Mouse (Mus musculus): ENCODE results near the gene Eepd1. TPM values are rescaled to one million over a fixed set of nuclear protein-coding genes. Genes with fewer than 3 reads are reported as not detected.

The Eepd1 gene
- polyA plus RNA-seq, 2 experiments: 2.3 to 4.4 TPM

GRCm38 (mm10) chr9:25496196-25496595, 14.8 kb downstream of the Eepd1 start:
- no peaks in the 10 kb centered on the region for H3K36me3 ChIP-seq (replicated peaks; ENCODE audit: control insufficient read depth, insufficient read depth, low read depth)
- no peak overlapping the region for H3K27ac ChIP-seq
- DNase-seq (ENCODE audit: low read depth in 3 of 3, low spot score in 3 of 3): no peak
- H3K27me3 ChIP-seq (ENCODE audit: control insufficient read depth, insufficient read depth, low read length): no peaks in the 10 kb centered on the region
- H3K4me3 ChIP-seq (ENCODE audit: insufficient read depth in 1 of 2, low read depth in 2 of 2, low read length in 2 of 2): no peak overlapping the region
- no peak for ATAC-seq (ENCODE audit: insufficient read depth)
- WGBS (ENCODE audit: insufficient replicate concordance): 66% methylated on average over 4 of the region's 4 CpGs
- H3K4me1 ChIP-seq (replicated peaks; ENCODE audit: control insufficient read depth in 2 of 2, insufficient read depth in 2 of 2, low read length in 1 of 2): peaks cover 0 to 2% of the 10 kb centered on the region in 2 experiments; a peak in 1 of 4 replicates
- no peak for TF ChIP-seq CTCF (IDR thresholded peaks at IDR 0.05; ENCODE audit: low read depth)
- no peak for TF ChIP-seq EP300 (IDR thresholded peaks at IDR 0.05; ENCODE audit: low read depth)
- no peaks in the 10 kb centered on the region for H3K9me3 ChIP-seq (ENCODE audit: control insufficient read depth, low read length)
- H3K4me2 ChIP-seq (ENCODE audit: low read depth): no peak overlapping the region
- H3K9ac ChIP-seq (replicated peaks): no peak overlapping the region

DNA sequence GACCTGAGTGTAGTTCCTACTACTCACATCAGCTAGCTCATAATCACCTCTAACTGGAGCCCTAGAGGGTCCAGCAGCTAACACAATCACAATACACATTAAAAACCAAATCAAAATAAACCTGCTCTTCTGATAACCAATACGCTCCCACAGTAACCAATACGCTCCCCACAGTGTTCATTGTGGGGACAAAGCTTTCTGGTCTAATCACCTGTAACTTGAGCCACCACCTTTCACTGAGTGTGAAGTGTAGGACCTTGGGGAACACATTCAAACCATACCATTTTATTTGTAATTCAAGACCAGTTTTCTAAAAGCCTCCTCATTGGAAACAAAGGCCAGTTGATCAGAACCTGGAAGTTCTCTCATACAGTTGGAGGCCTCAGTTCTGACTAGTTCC, 15.4 kb downstream of the Eepd1 start:
- Histone ChIP-seq H3K4me2 (ENCODE audit: low read depth) (no peak overlapping the region), H3K27ac (no peak overlapping the region), H3K9me3 (ENCODE audit: control insufficient read depth, low read length) (no peaks in the 10 kb centered on the region), H3K27me3 (ENCODE audit: control insufficient read depth, insufficient read depth, low read length) (no peaks in the 10 kb centered on the region), H3K4me1 (replicated peaks; ENCODE audit: control insufficient read depth in 2 of 2, insufficient read depth in 2 of 2, low read length in 1 of 2) (peaks cover 0 to 2% of the 10 kb centered on the region in 2 experiments; a peak in 1 of 4 replicates), H3K4me3 (ENCODE audit: insufficient read depth in 1 of 2, low read depth in 2 of 2, low read length in 2 of 2) (no peak overlapping the region), H3K9ac (replicated peaks) (no peak overlapping the region), H3K36me3 (replicated peaks; ENCODE audit: control insufficient read depth, insufficient read depth, low read depth) (no peaks in the 10 kb centered on the region)
- ATAC-seq (ENCODE audit: insufficient read depth) (no peak), DNase-seq (ENCODE audit: low read depth in 3 of 3, low spot score in 3 of 3) (no peak)
- 70% methylated on average over 2 of the region's 2 CpGs for WGBS (ENCODE audit: insufficient replicate concordance)
- TF ChIP-seq EP300 (IDR thresholded peaks at IDR 0.05; ENCODE audit: low read depth) (no peak), CTCF (IDR thresholded peaks at IDR 0.05; ENCODE audit: low read depth) (no peak)

GRCm38 (mm10) chr9:25498770-25499169, 17.4 kb downstream of the Eepd1 start:
- Histone ChIP-seq H3K9ac (replicated peaks) (no peak overlapping the region), H3K4me1 (replicated peaks; ENCODE audit: control insufficient read depth in 2 of 2, insufficient read depth in 2 of 2, low read length in 1 of 2) (peaks cover 0 to 2% of the 10 kb centered on the region in 2 experiments; a peak in 1 of 4 replicates), H3K27me3 (ENCODE audit: control insufficient read depth, insufficient read depth, low read length) (no peaks in the 10 kb centered on the region), H3K27ac (no peak overlapping the region), H3K36me3 (replicated peaks; ENCODE audit: control insufficient read depth, insufficient read depth, low read depth) (no peaks in the 10 kb centered on the region), H3K4me2 (ENCODE audit: low read depth) (no peak overlapping the region), H3K9me3 (ENCODE audit: control insufficient read depth, low read length) (no peaks in the 10 kb centered on the region), H3K4me3 (ENCODE audit: insufficient read depth in 1 of 2, low read depth in 2 of 2, low read length in 2 of 2) (no peak overlapping the region)
- WGBS (ENCODE audit: insufficient replicate concordance): 10% methylated on average over 4 of the region's 4 CpGs
- DNase-seq (ENCODE audit: low read depth in 3 of 3, low spot score in 3 of 3): no peak
- no peak for ATAC-seq (ENCODE audit: insufficient read depth)
- TF ChIP-seq EP300 (IDR thresholded peaks at IDR 0.05; ENCODE audit: low read depth) (no peak), CTCF (IDR thresholded peaks at IDR 0.05; ENCODE audit: low read depth) (no peak)

GRCm38 (mm10) chr9:25499306-25499705, 18.0 kb downstream of the Eepd1 start:
- H3K9me3 ChIP-seq (ENCODE audit: control insufficient read depth, low read length): no peaks in the 10 kb centered on the region
- no peak overlapping the region for H3K27ac ChIP-seq
- no peak overlapping the region for H3K4me2 ChIP-seq (ENCODE audit: low read depth)
- H3K4me1 ChIP-seq (replicated peaks; ENCODE audit: control insufficient read depth in 2 of 2, insufficient read depth in 2 of 2, low read length in 1 of 2): peaks cover 0 to 2% of the 10 kb centered on the region in 2 experiments; a peak in 1 of 4 replicates
- H3K36me3 ChIP-seq (replicated peaks; ENCODE audit: control insufficient read depth, insufficient read depth, low read depth): no peaks in the 10 kb centered on the region
- ATAC-seq (ENCODE audit: insufficient read depth) (no peak), DNase-seq (ENCODE audit: low read depth in 3 of 3, low spot score in 3 of 3) (no peak)
- H3K9ac ChIP-seq (replicated peaks): no peak overlapping the region
- H3K4me3 ChIP-seq (ENCODE audit: insufficient read depth in 1 of 2, low read depth in 2 of 2, low read length in 2 of 2): no peak overlapping the region
- no peaks in the 10 kb centered on the region for H3K27me3 ChIP-seq (ENCODE audit: control insufficient read depth, insufficient read depth, low read length)
- TF ChIP-seq CTCF (IDR thresholded peaks at IDR 0.05; ENCODE audit: low read depth): no peak
- TF ChIP-seq EP300 (IDR thresholded peaks at IDR 0.05; ENCODE audit: low read depth): no peak
- 21% methylated on average over 3 of the region's 3 CpGs for WGBS (ENCODE audit: insufficient replicate concordance)

DNA sequence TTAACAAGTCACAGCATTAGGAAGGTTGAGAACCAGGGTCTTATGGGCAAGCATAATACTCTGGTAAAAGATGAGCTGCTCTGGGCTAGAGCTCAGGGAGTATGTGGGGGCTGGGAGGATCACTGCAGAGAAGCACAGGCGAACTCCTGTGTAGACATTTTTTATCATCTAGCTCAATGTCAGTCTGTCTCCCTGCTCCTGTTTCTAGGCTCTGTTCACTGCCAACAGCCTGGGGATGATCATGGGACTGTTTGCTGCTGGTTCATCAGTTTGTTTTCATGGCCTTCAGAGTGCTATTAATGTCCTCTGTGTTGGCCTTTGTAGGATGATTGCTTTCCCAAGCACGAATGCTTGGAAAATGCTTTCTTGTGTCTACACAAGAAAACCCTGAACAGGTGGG, 18.7 kb downstream of the Eepd1 start:
- H3K27me3 ChIP-seq (ENCODE audit: control insufficient read depth, insufficient read depth, low read length): no peaks in the 10 kb centered on the region
- no peak overlapping the region for H3K27ac ChIP-seq
- TF ChIP-seq EP300 (IDR thresholded peaks at IDR 0.05; ENCODE audit: low read depth) (no peak), CTCF (IDR thresholded peaks at IDR 0.05; ENCODE audit: low read depth) (no peak)
- no peak overlapping the region for H3K4me2 ChIP-seq (ENCODE audit: low read depth)
- ATAC-seq (ENCODE audit: insufficient read depth): no peak
- no peaks in the 10 kb centered on the region for H3K36me3 ChIP-seq (replicated peaks; ENCODE audit: control insufficient read depth, insufficient read depth, low read depth)
- WGBS (ENCODE audit: insufficient replicate concordance): 58% methylated on average over 2 of the region's 2 CpGs
- peaks cover 0 to 2% of the 10 kb centered on the region in 2 experiments; a peak in 1 of 4 replicates for H3K4me1 ChIP-seq (replicated peaks; ENCODE audit: control insufficient read depth in 2 of 2, insufficient read depth in 2 of 2, low read length in 1 of 2)
- no peaks in the 10 kb centered on the region for H3K9me3 ChIP-seq (ENCODE audit: control insufficient read depth, low read length)
- H3K9ac ChIP-seq (replicated peaks): no peak overlapping the region
- H3K4me3 ChIP-seq (ENCODE audit: insufficient read depth in 1 of 2, low read depth in 2 of 2, low read length in 2 of 2): no peak overlapping the region
- DNase-seq (ENCODE audit: low read depth in 3 of 3, low spot score in 3 of 3): no peak
